Mouse (Mus musculus): ENCODE measurements around the gene Ttc7b. TPM values are rescaled to one million over a fixed set of nuclear protein-coding genes. Genes with fewer than 3 reads are reported as not detected.

Gene Ttc7b
- total and polyA plus RNA-seq, 3 experiments, result 11.7 to 23.7 TPM; not detected in 1

DNA sequence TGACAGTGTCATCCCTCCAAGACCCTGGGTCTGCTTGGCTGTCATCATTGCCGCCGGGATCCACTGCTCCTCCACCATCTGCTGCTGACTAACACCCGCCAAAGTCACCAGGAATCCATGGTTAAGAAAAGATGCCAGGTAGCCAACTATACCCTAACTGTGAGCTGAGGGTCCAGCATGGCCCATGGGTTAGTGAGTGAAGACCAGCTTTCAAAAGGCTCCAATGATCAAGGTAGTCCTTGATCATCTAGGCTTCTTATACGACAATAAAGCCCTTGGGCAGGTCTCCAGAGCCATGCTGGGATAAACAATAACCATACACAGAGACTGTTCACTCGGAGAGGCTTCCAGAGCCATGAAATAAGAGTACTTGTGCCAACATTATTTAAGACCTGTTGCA lies 22.6 kb downstream of the Ttc7b start:
- Histone ChIP-seq H3K27me3 (ENCODE audit: control insufficient read depth in 1 of 2, insufficient read depth in 2 of 2, low read length in 2 of 2) (no peaks in the 10 kb centered on the region), H3K9me3 (replicated peaks; ENCODE audit: insufficient read depth, low read length) (no peaks in the 10 kb centered on the region), H3K4me1 (ENCODE audit: control insufficient read depth in 1 of 2, insufficient read depth in 2 of 2, low read length in 2 of 2) (peaks cover 0 to 7% of the 10 kb centered on the region in 2 experiments; a peak in 1 of 4 replicates), H3K36me3 (ENCODE audit: control insufficient read depth in 1 of 2, insufficient read depth in 2 of 2, low read length in 2 of 2) (peaks cover 3 to 5% of the 10 kb centered on the region in 2 experiments; a peak in 3 of 4 replicates), H3K9ac (ENCODE audit: control insufficient read depth, low read depth, low read length, poor library complexity, severe bottlenecking) (no peak overlapping the region), H3K4me3 (ENCODE audit: control insufficient read depth in 1 of 2, insufficient read depth in 1 of 2, low read depth in 2 of 2, low read length in 2 of 2) (no peak overlapping the region), H3K79me2 (ENCODE audit: control insufficient read depth, insufficient read depth, low read length, poor library complexity) (no peaks in the 10 kb centered on the region), H3K27ac (ENCODE audit: control insufficient read depth, low read depth, low read length) (no peak overlapping the region)
- no peak for TF ChIP-seq TCF12 (IDR thresholded peaks at IDR 0.05; ENCODE audit: low read depth, low read length)
- no peak for TF ChIP-seq ZC3H11A (IDR thresholded peaks at IDR 0.05; ENCODE audit: low read depth, low read length)
- TF ChIP-seq RCOR1 (IDR thresholded peaks at IDR 0.05; ENCODE audit: low read depth, low read length), result no peak
- TF ChIP-seq CHD1 (IDR thresholded peaks at IDR 0.05; ENCODE audit: low read depth, low read length), result no peak
- TF ChIP-seq CTCF (IDR thresholded peaks at IDR 0.05 in 2 of 3, conservative IDR thresholded peaks at IDR 0.05 in 1 of 3; ENCODE audit: control insufficient read depth in 1 of 3, insufficient read depth in 1 of 3, low read depth in 2 of 3, low read length in 3 of 3, poor library complexity in 1 of 3, severe bottlenecking in 1 of 3), result no peak
- TF ChIP-seq CHD2 (IDR thresholded peaks at IDR 0.05; ENCODE audit: low read length), result no peak
- no peak for TF ChIP-seq MAZ (IDR thresholded peaks at IDR 0.05; ENCODE audit: low read depth, low read length)
- no peak for TF ChIP-seq TBP (IDR thresholded peaks at IDR 0.05; ENCODE audit: low read depth, low read length)
- TF ChIP-seq ETS1 (IDR thresholded peaks at IDR 0.05; ENCODE audit: low read depth, low read length), result no peak
- TF ChIP-seq MAX (IDR thresholded peaks at IDR 0.05; ENCODE audit: low read length), result no peak
- no peak for TF ChIP-seq USF1 (IDR thresholded peaks at IDR 0.05; ENCODE audit: low read depth, low read length)
- no peak for TF ChIP-seq MYB (IDR thresholded peaks at IDR 0.05; ENCODE audit: low read depth, low read length)
- TF ChIP-seq MXI1 (IDR thresholded peaks at IDR 0.05; ENCODE audit: low read depth, low read length), result no peak
- DNase-seq (ENCODE audit: low read depth, low spot score), result no peak

DNA sequence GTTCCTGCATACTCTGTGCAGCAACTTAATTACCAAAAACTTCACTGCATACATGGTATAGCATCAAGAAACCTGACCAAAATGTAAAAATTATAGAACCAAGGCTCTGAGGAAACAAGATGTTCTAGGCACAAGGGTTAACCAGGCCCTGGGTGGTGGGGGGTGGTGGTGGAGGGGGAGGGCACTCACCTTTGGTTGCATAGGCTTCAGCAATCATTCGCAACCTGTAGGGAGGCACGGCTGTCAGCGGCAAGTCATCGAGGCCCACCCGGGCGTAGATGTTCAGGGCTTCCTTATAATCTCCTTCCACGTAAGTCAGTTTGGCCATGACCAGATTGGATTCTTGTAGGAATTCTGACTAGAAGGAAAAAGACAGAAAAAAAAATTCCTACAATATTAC lies 25.5 kb downstream of the Ttc7b start:
- no peak overlapping the region for H3K9ac ChIP-seq (ENCODE audit: control insufficient read depth, low read depth, low read length, poor library complexity, severe bottlenecking)
- H3K27me3 ChIP-seq (ENCODE audit: control insufficient read depth in 1 of 2, insufficient read depth in 2 of 2, low read length in 2 of 2), result no peaks in the 10 kb centered on the region
- H3K9me3 ChIP-seq (replicated peaks; ENCODE audit: insufficient read depth, low read length), result no peaks in the 10 kb centered on the region
- peaks cover 0 to 7% of the 10 kb centered on the region in 2 experiments; a peak in 1 of 4 replicates for H3K4me1 ChIP-seq (ENCODE audit: control insufficient read depth in 1 of 2, insufficient read depth in 2 of 2, low read length in 2 of 2)
- peaks cover 3 to 5% of the 10 kb centered on the region in 2 experiments; a peak in 3 of 4 replicates for H3K36me3 ChIP-seq (ENCODE audit: control insufficient read depth in 1 of 2, insufficient read depth in 2 of 2, low read length in 2 of 2)
- no peaks in the 10 kb centered on the region for H3K79me2 ChIP-seq (ENCODE audit: control insufficient read depth, insufficient read depth, low read length, poor library complexity)
- no peak overlapping the region for H3K4me3 ChIP-seq (ENCODE audit: control insufficient read depth in 1 of 2, insufficient read depth in 1 of 2, low read depth in 2 of 2, low read length in 2 of 2)
- TF ChIP-seq USF2 (IDR thresholded peaks at IDR 0.05; ENCODE audit: borderline replicate concordance in 1 of 2, insufficient read depth in 1 of 2, low read depth in 1 of 2, low read length in 2 of 2) (no peak), POLR2AphosphoS5 (IDR thresholded peaks at IDR 0.05; ENCODE audit: borderline replicate concordance, low read depth, low read length) (no peak), ZC3H11A (IDR thresholded peaks at IDR 0.05; ENCODE audit: low read depth, low read length) (no peak), E2F4 (IDR thresholded peaks at IDR 0.05; ENCODE audit: borderline replicate concordance, low read depth, low read length) (no peak), TBP (IDR thresholded peaks at IDR 0.05; ENCODE audit: low read depth, low read length) (no peak), MXI1 (IDR thresholded peaks at IDR 0.05; ENCODE audit: low read depth, low read length) (no peak), UBTF (IDR thresholded peaks at IDR 0.05; ENCODE audit: borderline replicate concordance, insufficient read depth, low read depth, low read length) (no peak), MEF2A (IDR thresholded peaks at IDR 0.05; ENCODE audit: extremely low read depth, insufficient replicate concordance, low read depth, low read length, poor library complexity, severe bottlenecking) (no peak)
- no peak overlapping the region for H3K27ac ChIP-seq (ENCODE audit: control insufficient read depth, low read depth, low read length)
- no peak for DNase-seq (ENCODE audit: low read depth, low spot score)
